Mouse (Mus musculus): ENCODE measurements around the gene Myl7.

Myl7 gene

GRCm38 (mm10) chr11:5868324-5868723 is 30.3 kb downstream of the Myl7 start:
- no peak for DNase-seq (ENCODE audit: low read depth in 2 of 2, low spot score in 2 of 2)

- no peak for DNase-seq (ENCODE audit: low read depth in 2 of 2, low spot score in 2 of 2)
Measured at GRCm38 (mm10) chr11:5867196-5867595, 31.4 kb downstream of the Myl7 start.

- DNase-seq (ENCODE audit: low read depth in 2 of 2, low spot score in 2 of 2) = no peak
Measured at GRCm38 (mm10) chr11:5862394-5863105, 36.0 kb downstream of the Myl7 start.

GRCm38 (mm10) chr11:5861678-5862393 is 36.7 kb downstream of the Myl7 start, which contains the start of gene Aebp1:
Gene Aebp1, plus strand, starts transcription at chr11:5861947.
- DNase-seq (ENCODE audit: low read depth in 2 of 2, low spot score in 2 of 2) = no peak

GRCm38 (mm10) chr11:5860639-5861038 is 37.9 kb downstream of the Myl7 start:
- DNase-seq (ENCODE audit: low read depth in 2 of 2, low spot score in 2 of 2) = no peak

GRCm38 (mm10) chr11:5859883-5860550 is 38.6 kb downstream of the Myl7 start:
- DNase-seq (ENCODE audit: low read depth in 2 of 2, low spot score in 2 of 2) = no peak

- no peak for DNase-seq (ENCODE audit: low read depth in 2 of 2, low spot score in 2 of 2)
Measured at GRCm38 (mm10) chr11:5858723-5859122, 39.9 kb downstream of the Myl7 start.

GRCm38 (mm10) chr11:5856479-5857130 is 42.0 kb downstream of the Myl7 start:
- DNase-seq (ENCODE audit: low read depth in 2 of 2, low spot score in 2 of 2) = no peak

- no peak for DNase-seq (ENCODE audit: low read depth in 2 of 2, low spot score in 2 of 2)
Measured at GRCm38 (mm10) chr11:5855902-5856301, 42.7 kb downstream of the Myl7 start.

- DNase-seq (ENCODE audit: low read depth in 2 of 2, low spot score in 2 of 2) = no peak
Measured at GRCm38 (mm10) chr11:5855481-5855880, 43.1 kb downstream of the Myl7 start.

- DNase-seq (ENCODE audit: low read depth in 2 of 2, low spot score in 2 of 2) = no peak
Measured at GRCm38 (mm10) chr11:5852314-5852713, 46.3 kb downstream of the Myl7 start.

- no peak for DNase-seq (ENCODE audit: low read depth in 2 of 2, low spot score in 2 of 2)
Measured at GRCm38 (mm10) chr11:5851021-5851736, 47.4 kb downstream of the Myl7 start.

- no peak for DNase-seq (ENCODE audit: low read depth in 2 of 2, low spot score in 2 of 2)
Measured at GRCm38 (mm10) chr11:5850452-5850851, 48.1 kb downstream of the Myl7 start.

GRCm38 (mm10) chr11:5849316-5849715 is 49.3 kb downstream of the Myl7 start:
- no peak for DNase-seq (ENCODE audit: low read depth in 2 of 2, low spot score in 2 of 2)

- DNase-seq (ENCODE audit: low read depth in 2 of 2, low spot score in 2 of 2) = no peak
Measured at GRCm38 (mm10) chr11:5848741-5849140, 49.8 kb downstream of the Myl7 start.

GRCm38 (mm10) chr11:5846639-5847345 is 51.8 kb downstream of the Myl7 start:
- no peak for DNase-seq (ENCODE audit: low read depth in 2 of 2, low spot score in 2 of 2)

Data from CD8-positive naive resting alpha-beta T cell, adult 2 months (primary cell).